Mouse (Mus musculus) embryonic fibroblast, embryonic 13.5 days (primary cell): ENCODE measurements around the gene Mrpl34.

ENCODE experiments used
- CTCF ChIP-seq: IDR thresholded peaks from 2 replicates; pipeline ENCODE4 v1.5.1; 2011; ENCODE audit warnings: mild to moderate bottlenecking, control low read depth, low read length, moderate library complexity, borderline replicate concordance; ENCODE audit not compliant: insufficient read depth
- POLR2A ChIP-seq: IDR thresholded peaks from 2 replicates; pipeline ENCODE4 v1.6.1; 2011; ENCODE audit warnings: low read depth, mild to moderate bottlenecking, control low read depth, low read length, moderate library complexity

GRCm38 (mm10) chr8:71451337-71451736 lies 13.4 kb upstream of the Mrpl34 start:
- TF ChIP-seq POLR2A (no peak), CTCF (no peak)
